Mouse (Mus musculus) c-Kit-negative CD71-positive TER-119-positive erythroid progenitor cells, embryonic 14.5 days (primary cell): ENCODE measurements around the gene Pfkl.
A peak's percentile ranks its signal among the peaks of the same experiment; 100 is the strongest.
"Not testable (repeated sequence)": the region's sequence is repeated elsewhere in the genome, so short reads cannot be mapped to it uniquely, and the experiment has no call there.

Experiments
- DNase-seq: peaks from one replicate; pipeline ENCODE4 v3.0.0-alpha.2; 2013; ENCODE audit warnings: low read depth, low spot score

The Pfkl gene

DNA sequence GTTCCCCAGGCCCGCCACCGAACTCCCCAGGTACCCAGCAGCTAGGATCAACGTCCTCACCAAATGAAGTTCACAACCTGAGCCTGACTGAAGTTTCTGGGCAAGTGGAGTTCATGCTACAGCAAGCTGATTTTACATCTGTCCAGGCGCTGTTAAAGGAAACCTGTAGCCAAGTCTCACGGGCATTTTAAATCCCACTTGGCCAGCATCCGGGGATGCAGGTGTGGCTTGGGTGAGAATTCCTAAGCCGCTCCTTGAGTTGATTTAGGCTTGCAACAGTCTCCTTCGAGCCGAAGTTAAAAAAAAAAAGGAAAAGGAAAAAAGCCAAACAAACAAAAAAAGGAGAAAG, at the start of gene Pfkl:
TSS of gene Pfkl (minus strand) at position 139 of the 349 bp plus-strand sequence.
- DNase-seq: no peak

DNA sequence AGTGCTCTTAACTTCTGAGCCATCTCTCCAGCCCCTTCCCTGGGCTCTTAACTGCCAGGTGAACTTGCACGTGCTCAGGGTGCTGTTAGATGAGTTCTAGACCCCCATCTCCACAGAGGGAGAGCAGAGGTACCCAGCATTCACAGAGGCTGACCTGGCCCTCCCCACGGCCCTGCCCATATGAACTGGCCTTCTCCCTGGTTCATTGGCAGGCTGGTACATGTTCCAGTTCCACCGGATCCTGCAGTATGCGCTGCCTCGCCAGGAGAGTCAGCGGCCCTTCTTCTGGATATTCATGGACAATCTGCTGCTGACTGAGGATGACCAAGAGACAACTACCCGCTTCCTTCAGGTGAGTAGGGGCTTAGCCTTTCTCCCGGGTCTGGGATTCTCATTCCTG, 47.2 kb upstream of the Pfkl start:
- DNase-seq: no peak

DNA sequence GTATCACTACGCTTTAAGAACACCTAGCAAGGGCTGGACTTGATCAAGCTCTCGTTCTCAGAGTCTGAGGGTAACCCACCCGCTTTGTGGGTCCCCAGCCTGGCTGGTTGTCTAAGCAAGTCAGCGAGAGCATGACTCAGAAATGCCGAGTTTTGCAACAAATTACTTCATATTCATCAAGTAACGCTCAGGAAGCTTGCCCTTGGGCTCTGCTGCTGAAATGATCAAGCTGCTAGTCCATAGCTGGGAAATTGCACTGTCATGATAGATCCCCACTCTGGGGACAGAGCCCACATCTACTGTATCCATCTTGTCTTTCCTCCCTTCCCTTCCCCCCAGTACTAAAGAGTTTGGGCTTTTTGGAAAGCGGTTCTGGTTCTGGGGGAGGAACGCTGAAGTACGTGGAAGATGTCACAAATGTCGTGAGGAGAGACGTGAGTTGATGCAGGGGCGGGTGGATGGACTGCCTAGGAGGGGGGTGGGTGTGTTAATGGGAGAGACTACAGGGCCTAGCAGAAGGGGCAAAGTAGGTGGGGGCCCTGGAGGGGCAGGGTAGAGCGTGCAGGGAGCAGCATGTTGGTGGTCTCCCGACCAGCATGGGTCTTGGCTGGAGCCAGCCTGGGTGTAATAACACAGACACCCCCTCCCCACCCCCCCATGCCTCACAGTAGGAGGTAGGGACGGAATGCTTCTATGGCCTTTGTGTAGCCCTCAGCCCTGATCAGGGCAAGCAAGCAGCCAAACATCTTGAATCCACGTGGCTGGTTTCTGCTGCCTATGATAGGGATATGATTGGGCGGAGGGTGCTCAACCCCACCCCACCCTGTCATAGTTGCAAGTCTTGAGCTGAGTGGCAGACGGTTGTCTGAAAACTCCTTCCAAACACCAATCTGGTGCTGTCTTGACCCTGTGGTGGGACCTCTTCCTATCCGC, 45.0 kb upstream of the Pfkl start:
- no peak for DNase-seq

DNA sequence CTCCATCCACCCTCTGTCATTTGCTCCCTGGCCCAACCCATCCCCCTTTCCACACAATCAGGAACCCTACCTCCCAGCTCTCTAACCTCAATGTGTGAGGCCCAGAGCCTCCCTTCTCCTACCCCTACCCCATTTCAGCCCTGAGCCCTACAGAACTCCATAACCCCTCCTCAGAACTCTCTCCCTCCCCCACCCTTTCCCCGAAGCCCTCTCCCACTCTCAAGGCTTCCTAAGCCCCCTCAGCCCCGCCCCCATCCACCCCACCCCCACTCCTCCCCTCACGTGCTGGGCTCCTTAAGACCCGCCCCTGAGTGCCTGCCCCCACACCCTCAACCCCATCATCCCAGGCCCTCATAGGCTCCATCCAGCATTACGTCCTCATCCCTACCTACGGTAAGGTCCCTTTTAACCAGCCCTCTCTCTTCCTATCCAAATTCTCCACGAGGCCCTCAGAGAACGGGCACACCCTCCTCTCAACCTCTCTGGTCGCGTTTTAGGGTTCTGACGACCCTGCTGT, 39.7 kb upstream of the Pfkl start:
- DNase-seq: no peak

DNA sequence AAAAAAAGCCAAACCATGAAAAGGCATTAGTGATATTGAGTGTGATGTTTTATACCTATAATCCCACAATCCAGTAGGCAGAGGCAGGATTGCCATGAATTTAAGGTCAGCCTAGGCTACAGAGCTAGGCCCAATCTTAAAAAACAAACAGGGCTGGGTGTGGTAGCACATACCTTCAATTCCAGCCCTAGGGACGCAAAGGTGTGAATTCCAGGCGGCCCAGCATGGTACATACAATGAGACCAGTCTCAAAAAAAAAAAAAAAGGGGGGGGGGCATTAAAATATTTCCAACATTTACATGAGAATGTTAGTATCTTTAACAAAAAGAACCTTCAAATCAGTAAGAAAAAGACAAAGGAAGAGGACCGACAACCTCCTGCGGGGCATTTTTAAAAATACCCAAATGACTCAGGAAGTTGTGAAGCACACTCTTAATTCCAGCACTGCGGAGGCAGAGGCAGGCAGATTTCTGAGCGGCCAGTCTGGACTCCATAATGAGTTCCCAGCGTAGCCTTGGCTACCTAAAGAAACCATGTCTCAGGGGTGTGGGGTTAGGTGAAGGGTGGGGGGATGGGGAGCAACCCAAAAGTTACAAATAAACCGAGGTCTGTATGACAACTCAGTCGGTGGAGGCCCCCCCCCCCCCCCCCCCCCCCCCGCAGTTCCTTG, 38.3 kb upstream of the Pfkl start:
- DNase-seq: no peak

DNA sequence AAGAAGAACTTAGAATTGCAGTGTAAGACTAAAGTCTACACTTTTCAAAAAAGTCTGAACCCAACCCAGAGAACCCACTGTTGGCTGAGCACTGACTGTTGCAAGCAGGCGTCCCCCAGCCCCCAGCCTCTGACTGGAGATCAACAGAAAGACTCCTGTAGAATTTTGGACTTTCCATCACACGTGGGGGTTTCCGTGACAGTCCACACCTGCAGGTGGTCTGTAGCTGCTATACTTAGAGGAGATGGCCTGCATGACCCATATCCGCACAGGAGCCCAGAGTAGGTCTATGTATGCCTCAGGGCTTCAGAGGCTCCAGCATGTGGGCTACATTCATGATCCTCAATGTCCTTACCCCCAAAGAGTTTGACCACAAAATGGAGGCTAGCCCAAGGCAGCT, 36.5 kb upstream of the Pfkl start:
- DNase-seq: no peak

DNA sequence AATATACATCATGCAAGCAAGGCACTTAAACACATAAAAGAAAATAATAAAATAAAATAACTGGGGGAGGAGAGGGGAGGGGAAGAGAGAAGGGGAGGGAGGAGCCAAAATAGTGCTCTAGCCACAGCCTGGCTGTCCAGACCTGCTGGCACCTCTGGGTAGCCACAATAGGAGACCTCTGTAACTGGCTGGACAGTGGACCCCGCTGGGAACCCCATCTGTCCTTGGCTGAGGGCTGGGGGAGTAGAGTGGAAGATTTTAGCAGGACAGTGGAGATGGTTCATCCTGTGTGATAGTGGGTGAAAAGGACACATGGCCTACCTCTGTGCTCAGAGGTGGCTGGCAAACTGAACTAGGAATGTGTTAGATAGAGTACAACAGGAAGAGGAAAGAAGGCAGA, 34.6 kb upstream of the Pfkl start:
- DNase-seq: no peak

DNA sequence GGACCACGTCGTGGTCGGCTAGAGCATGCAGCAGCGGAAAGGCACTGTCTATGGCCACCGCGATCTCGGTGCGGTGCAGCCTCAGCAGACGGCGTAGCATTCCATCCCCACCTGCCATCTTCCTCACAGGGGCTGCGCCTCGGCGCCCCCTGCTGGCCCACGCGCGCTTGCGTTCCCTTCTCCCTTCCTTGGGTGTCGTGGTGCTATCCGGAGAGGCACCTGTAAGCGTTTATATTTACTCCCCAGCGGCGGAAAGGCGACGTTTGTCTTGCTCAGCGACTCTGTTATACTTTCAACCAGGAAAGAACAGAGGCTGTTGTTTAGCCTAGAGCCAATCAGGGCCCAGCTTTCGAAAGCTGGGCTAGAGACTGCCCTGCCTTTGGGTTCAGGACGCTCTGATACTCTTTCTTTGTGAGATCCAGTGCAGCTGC, 33.5 kb upstream of the Pfkl start, which contains the start of gene Aire:
TSS of gene Aire (minus strand) at position 205 of the 431 bp plus-strand sequence.
- DNase-seq: no peak

DNA sequence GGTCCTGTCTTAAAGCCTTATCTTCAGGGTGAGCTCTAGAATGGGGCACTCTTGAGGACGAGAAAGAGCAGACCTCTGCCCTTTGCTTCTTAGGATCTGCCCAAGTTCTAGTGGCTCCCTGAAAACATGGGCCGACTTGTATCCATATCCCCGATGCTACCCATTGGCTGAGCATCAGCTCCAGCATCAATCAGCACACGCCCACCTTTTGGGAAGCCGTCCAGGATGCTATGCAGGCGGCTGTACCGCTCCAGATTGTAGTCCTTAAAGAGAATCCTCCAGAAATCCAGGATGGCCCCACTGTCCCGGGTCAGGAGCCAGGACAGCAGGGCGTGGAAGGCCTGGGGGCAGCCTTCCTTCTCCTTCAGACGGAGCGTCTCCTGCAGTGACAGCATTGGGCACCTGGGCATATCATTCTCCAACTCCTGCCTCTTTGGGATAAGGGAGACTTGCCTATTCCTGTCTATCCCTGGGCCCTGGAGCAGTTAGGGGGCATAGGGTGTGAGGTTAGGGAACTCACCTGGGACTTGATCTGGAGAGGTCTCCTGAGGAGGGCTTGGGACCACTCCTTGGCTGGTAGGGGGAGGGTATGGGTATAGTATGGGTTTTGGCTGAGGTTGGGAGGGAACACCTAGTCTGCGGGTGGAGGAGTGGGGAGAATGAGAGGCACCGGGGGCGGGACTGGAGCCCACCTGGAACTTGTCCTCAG, 33.0 kb upstream of the Pfkl start:
- no peak for DNase-seq

DNA sequence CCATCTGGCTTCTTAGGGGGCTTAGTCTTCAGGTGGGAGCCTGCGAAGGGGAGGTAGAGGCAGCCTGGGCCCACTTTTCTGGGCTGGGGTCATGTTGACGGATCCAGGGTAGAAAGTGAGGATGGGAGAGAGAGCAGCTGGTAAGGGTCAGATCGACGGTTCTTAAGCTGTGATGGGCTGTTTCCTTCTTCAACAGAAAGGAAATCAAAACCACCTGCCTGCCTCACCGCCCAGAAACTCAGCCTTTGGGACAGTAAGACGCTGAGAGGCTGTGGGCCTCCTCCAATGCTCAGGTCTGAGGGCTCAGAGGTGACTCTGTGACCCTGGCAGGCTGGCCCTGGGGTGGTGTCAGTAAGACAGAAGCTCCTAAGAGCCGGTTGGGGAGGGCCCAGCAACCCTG, 32.2 kb upstream of the Pfkl start:
- DNase-seq: no peak

DNA sequence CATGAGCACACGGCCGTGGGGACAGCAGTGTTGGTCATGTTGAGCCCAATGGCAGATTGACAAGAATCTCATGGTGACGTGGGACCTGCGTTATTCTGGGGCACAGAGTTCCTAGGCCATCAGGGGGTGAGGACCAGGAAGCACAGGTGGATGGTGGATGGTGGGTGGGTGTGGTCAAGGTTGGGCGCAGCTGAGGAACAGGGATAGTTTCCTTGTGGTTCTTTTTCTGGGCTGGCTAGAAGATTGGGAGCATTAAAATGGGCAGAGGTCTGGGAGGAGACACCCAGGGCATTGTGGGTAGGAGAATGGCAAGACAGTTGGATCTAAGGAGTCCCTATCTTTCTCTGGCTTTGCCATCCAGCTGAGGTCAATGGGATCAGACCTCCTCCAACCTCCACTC, 31.8 kb upstream of the Pfkl start, which contains the start of gene Dnmt3l:
TSS of gene Dnmt3l (plus strand) at position 301 of the 400 bp plus-strand sequence.
- no peak for DNase-seq

DNA sequence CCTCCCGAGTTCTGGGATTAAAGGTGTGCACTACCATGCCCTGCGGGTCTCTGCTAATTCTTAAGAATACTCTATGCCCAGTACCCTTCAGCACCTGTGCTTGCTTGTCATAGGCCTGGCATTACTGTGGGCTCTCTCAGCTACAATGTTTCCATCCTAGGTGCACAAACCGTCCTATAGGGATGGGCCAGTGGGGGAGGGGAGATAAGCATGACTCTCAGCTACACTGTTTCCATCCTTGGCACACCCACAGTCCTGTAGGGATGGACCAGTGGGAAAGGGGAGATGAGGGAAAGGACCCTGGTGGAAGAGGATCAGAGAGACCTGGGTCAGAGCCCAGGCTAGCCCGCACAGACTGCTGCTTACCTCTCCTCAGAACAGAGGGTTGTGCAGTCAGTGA, 27.3 kb upstream of the Pfkl start:
- DNase-seq: no peak

DNA sequence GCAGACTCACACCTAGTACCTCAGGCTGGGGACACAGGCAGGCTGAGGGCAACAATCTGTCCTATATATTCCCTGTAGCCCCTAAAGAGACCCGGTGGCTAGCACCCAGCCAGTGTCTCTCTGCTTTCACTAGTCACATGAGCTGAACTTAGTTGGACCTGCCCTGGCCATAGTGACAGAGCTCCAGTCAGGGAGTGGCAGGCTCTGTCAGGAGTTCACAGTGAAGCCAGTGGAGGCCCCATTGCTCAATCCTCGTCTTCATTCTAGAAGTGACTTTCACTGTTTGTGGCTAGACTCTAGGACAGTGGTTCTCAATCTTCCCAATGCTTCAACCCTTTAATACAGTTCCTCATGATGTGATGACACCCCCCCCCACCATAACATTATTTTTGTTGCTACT, 22.1 kb upstream of the Pfkl start:
- DNase-seq: no peak

DNA sequence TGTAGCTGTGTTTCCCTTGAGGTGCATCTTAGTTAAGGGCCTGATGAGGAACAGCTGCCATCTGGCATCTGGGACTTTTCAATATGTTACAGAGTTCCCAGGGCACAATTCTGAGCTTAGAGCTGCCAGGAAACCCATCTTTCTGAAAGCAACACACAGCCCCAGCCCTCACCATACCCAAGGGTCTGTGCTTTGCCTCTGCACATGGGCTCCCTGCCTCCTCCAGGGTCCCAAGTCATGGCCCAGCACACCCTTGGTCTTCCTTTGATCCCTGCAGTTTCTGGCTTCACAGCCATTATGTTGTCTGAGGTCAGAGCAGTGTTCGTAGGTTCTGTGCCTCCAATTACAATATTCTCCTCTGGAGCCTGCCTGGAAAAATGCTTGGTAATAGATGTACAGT, 19.2 kb upstream of the Pfkl start:
- DNase-seq: no peak

DNA sequence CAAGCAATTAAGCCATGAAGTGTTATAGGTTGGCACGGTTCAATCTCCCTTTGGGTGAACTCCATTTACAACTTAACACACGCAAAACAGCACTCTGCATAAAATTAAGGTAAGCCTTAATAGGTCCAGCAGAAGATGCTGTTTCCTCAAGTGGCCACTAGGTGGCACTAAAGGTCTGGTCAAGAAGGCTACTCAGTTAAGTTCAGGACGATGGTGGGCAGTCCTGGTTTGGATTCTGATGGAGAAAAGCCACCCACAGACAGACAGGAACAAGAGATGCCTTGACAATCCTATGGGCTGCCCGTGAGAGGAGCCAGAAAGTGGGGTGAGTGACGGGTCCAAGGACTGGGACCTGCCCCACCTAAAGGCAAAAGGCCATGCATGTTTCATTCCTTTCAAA, 18.2 kb upstream of the Pfkl start:
- DNase-seq: no peak

DNA sequence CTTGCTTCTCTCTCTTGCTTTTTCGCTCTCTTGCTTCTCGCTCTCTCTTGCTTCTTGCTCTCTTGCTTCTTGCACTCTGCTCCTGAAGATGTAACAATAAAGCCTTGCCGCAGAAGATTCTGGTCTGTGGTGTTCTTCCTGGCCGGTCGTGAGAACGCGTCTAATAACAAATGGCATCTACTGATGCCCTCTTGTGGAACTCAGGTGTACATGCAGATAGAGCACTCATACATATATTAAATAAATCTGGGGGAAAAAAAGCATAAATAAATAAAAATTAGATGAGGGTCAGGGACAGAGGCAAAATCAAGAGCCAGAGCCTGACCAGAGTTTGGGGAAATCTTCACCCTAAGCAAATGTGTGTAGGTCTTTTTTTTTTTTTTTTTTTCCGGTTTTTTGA, 15.6 kb upstream of the Pfkl start:
- not testable (repeated sequence) for DNase-seq

DNA sequence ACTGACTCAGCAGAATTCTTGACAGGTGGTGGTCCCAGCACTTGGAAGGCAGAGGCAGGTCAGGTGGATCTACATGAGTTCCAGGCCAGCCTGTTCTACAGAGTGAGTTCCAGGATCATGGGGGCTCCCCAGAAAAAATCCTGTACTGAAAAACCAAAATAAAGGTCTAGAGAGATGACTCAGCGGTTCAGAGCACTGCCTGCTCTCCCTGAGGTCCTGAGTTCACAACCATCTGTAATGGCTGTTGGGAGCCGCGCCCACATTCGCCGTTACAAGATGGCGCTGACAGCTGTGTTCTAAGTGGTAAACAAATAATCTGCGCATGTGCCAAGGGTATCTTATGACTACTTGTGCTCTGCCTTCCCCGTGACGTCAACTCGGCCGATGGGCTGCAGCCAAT, 10.1 kb upstream of the Pfkl start:
- not testable (repeated sequence) for DNase-seq

DNA sequence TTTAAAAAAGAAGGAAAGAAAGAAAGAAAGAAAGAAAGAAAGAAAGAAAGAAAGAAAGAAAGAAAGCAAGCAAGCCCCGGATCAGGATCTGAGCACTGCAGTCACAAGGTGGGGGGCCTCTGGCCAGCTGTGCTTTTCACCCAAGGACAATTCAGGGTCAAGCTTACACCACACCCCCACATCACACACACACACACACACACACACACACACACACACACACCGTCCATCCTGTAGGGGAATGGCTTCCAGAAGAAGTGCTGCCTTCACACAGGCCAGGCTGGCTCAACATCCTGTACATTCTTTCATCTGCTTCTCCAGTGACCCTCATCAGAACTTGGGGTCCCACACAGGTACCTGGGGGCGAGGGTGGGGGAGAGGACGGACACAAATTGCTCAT, 9.4 kb upstream of the Pfkl start:
- DNase-seq: no peak

DNA sequence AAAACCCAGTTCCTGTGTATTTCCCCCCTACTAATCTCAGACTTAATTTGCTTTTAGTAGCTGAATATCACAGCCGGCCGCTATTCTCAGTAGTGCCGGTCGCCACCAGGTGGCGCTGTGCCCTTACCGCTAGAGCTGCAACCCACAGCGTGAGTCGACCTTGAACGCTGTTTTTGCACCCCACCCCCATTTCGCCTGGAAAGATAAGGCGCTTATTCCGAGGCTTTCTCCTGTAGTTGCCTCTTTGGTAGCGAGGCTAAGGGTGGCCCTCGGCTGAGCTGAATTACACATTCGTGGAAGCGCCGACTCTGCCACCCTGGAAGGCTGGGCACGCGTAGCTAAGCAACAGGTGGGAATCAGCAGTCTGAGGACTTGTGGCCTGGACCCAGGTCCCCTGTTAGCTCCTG, 8.9 kb upstream of the Pfkl start:
- peak; percentile 76 for DNase-seq

DNA sequence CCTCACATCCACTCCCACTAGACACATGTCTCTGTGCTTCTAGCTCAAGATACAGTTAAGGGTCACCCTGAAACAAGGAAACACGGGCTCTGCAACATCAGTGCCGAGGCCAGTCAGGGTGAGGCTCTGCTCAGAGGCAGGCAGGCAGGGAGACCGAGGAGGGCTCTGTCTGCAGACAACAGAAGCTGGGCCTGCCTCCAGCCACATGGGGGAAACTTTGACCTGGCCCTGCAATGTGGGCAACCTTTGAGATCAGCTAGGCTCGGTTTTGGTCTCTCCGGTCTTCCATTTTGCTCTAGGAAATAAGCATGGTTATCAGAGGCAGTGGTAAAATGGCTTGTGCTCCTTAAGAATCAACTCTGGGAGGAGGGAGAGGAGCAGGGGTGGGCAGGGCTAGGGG, 6.5 kb upstream of the Pfkl start:
- DNase-seq: no peak

DNA sequence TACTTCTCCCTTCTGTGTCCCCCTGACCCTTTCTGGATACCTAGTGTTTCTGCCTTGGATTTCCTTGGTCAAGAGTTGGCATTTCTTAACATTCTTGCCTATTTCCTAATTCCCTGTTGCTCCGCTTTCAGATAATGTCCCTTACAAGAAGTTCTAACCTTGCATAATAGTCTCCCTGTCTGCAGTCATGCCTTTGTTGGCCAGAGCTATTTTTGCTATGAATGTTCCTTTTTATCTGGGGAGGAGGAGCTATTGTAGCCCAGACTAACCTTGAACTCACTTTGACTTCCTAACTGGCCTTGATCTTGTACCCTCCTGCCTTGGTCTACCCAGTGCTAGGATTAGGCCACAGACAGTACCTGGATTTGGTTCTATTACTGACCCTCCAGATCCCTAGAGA, 5.6 kb upstream of the Pfkl start:
- DNase-seq: no peak
